Mouse (Mus musculus) lung, postnatal 4 days (tissue): ENCODE results near the gene Erc1.

Experiments
- DNase-seq, 2 experiments: peaks; one replicate each; pipeline ENCODE4 v3.0.0; 2021

The Erc1 gene

DNA sequence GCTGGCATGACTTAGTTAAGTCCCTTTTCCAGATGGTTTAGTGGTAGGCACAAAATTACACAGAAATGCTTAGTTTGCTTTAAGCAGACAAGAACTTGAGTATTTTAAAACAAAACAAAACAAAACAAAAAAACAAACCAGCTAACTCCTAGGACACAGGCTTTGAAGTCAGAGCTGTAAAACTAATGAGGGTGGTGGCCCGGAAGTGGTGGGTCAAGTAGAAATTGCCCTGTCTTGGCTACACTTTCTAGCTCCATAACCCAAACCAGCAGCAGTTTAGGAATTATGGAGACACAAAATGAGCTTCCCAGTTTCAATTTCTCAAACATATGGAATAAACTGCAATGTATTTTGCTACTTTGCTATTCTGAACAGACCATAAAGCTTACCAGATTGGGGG is 263.9 kb downstream of the Erc1 start:
- no peak for DNase-seq

DNA sequence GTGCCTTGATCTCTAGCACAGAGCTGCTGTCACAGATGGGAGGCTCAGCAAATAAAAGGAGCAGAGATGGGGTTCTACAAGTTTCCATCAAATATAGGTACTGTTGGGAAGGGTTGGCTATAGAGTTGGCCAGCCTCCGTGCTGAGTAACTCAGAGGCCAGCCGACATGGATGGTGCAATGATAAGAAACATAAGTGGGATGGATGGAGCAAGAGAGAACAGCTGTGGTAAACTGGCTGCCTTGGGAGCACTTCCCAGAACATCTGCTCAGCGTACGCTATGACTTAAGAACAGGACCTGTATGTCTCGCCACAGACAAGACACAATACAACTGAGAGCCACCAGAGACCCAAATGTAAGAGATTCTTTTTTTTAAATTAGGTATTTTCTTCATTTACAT is 264.8 kb downstream of the Erc1 start:
- no peak for DNase-seq

DNA sequence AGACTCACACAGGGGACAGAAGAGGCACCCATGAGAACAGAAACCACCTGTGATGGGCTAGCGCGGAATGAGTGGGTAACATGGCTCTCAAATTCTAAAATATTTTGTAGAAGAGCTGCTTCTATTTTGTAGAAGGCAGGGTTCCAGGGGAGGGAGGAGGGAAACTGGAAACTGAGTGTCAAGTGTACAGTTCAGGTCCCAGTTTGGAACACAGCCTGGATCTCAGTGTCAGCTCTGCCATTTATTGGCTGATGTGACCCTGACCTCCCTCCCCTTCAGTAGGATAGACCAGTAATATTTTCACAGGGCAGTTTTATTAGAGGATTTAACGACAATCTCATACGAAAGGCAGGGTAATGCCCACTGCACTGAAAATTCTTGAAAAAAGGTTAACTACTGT is 271.3 kb downstream of the Erc1 start:
- no peak for DNase-seq

DNA sequence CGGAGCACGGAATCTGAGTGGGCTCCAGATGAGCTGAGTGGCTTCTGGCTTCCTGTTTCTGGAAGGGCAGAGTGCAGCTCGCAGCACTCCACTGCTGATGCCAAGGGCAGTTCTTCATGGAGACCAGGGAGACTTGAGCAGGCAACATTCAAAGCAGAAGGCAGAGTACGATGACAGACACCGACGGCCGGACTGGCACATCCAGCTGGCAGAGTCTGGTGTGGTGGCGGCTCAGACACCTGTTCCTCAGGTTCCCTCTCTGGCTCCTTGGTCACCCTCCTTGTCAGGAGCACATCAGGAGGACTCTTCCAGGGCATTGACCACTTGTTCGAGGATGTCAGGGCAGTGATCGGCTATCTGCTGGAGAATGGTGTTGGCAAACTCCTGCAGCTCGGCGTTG is 272.6 kb downstream of the Erc1 start:
- DNase-seq, result no peak

DNA sequence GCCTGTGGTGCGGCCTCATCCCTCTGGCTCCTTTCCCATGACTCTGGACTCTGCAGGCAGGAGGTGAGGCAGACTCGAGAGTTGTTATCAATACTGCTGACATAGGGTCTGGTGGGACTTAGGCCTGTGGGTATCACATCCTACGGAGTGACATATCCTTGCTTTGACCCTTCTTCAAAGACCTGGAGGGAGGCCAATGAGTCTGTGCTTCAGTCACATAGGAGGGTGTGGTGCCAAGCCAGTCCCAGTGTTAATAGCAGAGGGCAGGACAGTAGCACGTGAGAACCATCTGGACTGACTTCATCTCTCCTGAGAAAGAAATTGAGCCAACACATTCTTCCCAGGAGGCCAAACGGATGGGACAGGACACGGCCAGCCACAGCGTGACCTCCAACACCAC is 275.7 kb downstream of the Erc1 start:
- no peak for DNase-seq

DNA sequence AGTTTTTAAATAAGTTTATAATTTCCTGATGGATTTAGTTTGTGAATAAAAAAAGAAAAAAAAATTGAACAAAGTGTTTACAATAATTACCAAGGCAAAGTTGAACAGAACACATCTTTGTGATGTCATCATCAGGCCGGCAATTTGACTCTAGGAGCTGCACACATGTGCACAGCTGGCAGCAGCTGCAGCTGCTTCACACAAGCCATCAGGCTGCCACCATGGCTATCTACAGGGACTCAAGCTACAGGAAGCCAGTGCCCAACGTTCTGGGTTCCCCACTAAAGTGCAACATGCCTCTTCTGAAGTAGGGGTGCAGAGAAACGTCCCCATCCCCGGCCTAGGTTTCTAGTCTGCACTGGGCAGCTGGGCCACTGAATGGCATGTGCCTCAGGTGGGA is 277.2 kb downstream of the Erc1 start:
- peak in 1 of 2 experiments; percentile 62 for DNase-seq

DNA sequence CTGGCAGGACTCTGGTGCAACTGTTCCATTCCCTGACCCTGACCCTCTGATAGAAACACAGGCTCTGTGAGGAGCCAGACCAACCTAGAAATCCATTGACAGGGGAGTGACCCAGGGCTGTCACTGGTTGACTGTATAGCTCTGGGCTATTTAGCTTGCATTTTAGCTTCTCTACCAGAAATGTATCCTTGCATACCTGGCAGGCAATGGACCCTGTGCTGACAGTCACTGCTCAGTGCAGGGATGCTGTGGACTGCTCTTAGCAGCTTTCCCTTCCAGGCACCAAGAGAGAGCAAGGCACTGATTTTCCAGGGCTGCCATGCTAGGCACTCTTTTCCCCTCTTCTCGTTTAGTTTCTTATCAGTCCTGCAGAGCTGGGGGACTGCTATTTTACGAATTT is 279.6 kb downstream of the Erc1 start:
- DNase-seq, result no peak

DNA sequence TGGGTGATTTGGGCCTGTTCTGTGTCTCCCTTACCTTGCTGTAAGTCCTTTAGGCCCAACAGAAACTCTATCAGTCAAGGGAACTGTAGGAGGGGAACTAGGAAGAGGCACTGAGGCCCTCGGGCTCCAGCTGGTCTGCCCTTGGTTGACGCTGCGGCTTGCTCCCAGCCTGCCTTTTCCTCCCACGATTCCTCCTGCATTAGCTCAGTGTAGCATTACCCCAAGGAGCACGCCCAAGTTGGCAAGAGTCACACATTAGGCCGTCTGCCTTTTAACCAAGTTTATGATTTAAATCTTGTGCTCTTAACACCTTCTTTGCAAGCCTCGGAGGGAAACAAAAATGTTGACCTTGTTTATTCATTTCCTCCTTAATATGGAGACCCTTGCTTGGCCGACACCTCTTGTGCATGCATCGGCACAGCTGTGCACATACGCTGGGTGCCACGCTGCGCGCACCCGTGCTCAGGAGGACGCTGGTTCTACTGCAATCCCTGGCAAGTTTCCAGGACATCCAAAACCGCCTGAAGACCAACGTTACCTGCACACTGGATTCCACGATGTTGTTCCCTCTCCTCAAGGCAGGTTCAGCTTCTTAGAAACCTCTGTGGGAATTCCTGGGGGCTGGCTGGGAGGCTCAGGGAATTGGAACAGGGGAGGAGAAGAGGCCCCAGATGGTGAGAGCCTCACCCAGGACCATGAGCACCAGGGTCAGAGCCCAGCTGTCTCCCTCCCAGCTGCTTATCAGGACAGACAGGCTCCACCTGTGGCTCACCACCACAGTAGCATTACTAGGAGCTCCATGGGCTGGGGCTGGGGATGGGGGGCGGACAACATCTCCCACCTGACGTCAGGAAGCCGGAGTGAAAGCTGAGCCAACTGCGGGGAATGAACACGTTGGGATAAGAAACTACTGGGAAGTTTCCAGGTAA is 282.3 kb downstream of the Erc1 start:
- DNase-seq, result no peak

DNA sequence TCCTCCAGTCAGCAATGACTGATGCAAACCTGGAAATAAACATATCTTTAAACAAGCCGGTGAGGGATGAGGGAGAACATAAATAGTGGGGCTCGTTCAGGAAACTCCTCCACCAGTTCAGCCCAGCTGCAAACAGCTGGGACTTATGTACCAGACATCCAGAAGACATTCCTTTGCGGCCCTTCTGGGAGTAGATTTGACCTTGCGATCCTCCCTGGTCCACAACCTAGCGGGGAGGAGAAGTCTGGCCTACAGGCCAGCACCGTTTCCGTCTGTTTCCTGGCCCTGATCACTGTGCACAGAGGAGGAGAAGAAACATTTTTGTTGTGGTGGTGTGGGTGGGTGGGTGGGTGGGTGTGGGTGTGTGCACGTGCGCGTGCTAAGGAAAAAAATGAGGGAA is 285.4 kb downstream of the Erc1 start:
- DNase-seq, result peak in 1 of 2 experiments; percentile 41

DNA sequence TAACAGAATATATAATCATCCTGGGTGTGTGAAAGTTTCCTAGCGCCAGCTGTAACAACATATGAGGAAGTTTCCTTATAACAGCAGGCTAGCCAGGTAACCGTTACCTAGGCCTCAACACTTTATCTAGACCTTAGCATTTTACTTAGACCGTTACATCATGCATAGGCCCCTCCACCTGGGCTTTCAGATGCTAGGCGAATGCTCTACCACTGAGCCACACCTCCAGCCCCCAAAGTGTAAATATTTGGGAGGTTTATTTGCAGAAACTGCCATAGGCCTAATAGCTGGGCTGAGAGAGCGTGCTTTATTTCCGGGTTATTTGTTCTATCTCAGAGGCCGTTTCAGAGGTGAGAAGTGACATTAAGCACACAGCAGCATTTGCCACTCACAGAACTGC is 289.1 kb downstream of the Erc1 start:
- no peak for DNase-seq

DNA sequence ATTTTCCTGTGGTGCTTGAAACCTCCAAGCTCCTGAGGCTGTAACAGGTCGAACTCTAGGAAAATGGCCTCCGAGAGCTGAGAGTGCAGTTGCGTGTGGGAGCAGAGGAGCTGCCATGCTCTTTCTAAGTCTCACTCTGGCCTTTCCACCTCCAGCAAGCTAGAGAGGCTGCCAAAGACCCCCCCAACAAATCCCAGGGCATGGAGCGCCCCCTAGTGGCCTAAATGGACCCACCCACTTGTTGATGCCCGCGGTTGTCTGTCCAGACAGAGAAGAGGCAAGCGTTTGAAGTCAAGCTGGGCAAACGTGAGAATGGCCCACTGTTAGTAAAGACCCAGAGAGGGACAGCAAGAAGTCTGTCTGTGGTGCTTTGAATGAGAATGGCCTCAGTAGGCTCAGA is 293.5 kb downstream of the Erc1 start:
- no peak for DNase-seq

DNA sequence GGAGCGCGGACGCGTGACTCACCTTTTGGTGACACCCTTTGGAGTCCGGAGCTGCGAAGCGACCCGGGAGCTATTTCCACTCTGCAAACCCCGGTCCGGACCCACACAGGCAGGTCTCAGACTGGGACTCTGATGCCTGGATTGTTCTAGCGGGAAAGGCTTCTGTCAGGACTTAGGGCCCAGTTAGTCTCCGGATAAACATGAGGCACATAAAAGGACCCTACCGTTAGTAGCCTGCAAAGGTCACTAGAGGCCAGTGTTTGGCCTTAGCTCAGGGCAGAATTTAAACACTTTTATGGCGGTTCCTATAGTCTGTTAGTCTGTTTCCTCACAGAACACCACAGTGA is 303.5 kb downstream of the Erc1 start:
- DNase-seq, result peak; percentile 23 to 33

DNA sequence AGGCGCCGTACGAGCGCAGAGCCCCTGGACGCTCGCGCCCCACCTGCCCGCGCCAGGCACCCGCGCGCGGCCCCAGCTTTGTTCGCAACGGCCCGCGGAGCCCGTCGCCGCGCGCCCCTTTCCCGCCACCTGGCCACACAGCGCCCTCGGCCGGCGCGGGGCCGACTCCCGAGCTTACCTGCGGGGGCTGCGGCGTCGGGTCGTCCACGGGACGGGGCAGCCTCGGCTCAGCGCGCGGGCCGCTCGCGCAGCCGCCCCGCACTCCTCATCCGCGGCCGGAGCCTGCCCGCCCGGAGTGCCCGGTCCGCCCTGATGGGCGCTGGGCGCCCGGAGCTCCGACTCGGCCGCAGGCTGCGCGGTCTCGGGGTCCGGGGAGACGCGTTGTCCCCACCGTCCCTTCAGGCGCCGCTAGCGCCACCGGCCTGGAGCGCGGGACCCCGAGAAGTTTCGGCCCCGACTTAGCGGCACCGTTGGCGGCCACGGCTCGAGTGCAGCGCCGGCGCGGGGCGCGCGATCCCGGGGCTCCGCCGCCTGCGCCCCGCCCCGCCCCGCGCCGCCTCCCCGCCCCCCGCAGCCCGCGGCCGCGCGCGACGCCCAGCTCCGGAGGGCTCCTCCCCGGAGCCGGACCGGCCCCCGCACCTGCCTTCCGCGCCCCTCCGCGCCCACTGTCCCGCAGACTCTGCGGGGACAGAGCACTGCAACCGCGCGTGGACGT is 304.0 kb downstream of the Erc1 start, which contains the start of gene Wnt5b:
Wnt5b (minus strand) TSS at position 545 of the 715 bp plus-strand sequence.
- peak; percentile 27 to 42 for DNase-seq

DNA sequence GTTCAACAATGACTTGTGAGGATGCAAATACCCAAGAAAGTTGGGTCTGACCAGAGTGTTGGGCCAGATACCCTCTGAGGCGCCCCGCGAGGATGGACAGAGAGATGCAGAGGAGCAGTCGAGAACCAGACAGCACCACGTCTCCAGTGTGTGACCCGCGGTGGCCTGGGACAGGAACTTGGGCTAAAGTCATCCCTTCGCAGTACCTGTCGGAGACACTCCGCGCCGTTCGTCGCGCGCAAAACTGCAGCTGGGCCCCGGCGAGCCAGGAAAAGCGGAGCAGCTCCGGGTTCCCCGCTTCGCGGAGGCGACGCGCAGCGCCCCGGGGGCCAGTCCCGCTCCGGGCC is 304.5 kb downstream of the Erc1 start:
- peak; percentile 34 to 39 for DNase-seq

DNA sequence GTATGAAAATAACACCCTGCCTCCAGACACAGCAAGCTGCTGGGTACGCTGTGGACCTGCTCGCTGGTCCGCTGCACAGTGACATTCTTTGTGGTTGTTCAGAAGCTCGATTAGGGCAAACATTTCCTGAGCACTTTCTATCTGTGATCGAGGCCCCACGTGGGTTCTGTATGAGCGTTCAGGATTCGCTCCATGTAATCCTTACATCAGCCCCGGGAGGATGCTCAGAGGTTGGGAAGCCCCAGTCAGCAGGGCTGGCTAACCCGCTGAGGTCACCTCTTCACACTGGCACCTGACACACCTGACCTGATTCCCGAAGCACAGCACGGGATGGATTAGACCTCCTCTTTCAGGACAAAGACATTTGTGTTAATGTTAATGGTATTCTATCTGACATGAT is 312.1 kb downstream of the Erc1 start:
- DNase-seq, result no peak

DNA sequence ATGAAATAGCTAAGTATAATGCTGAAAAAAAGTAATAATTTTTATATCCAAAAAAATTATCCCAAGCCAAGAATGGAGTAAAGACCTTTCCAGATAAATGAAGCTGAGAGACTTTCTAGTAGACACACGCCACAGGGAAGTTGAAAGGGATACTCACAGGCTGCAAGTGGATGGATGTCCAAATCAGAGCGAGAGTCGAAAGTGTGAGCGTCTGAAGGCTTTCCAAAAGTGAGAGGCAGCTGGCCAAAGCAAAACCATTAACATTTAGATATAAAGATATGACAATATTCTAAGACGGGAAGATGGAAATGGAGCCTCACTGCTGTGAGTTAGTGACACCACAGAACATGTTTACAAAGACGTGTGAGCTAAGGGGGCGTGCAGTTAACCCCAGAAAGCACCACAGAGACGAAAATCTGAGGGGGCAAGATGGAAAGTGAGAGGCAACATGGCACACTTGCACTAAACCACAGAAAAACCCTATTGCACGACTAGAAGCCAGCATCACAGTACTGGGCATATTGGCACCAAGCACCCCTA is 314.7 kb downstream of the Erc1 start:
- peak in 1 of 2 experiments; percentile 35 for DNase-seq

DNA sequence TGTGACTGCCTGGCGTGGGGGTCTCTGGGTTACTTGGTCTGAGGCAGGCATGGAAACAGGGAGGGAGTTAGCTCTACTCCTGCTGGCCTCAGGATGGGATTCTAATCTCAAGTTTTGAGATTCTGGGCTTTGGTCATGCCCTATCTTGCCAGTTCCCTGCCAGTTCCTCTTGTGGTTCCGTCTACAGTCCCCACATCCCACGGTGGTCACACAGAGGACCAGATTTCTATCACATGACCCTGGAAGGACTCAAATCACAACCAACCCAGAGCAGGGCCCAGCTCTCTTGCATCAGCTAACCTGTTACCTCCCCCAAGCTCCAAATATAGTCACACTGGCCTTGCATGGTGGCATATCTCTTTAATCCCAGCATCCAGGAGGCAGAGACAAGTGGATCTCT is 318.3 kb downstream of the Erc1 start:
- DNase-seq, result no peak

DNA sequence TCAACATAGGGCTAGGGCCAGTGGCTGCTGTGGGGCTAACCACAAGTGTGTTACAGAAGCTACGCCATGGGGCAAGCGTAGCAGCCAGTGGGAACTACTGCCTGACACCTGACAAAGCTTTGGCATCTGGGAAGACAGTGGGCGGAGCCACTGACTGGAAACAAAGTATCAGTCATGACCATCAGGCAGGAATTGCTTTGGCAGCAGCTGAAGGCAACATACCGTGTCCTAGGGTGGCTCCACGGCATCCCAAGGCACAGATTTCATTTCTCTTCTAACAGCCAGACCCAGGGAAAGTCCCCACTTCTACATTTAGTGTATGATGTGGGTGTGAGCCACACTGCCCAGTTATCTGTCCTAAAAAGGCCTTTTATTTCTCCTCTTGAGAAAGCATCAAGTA is 321.5 kb downstream of the Erc1 start:
- no peak for DNase-seq

DNA sequence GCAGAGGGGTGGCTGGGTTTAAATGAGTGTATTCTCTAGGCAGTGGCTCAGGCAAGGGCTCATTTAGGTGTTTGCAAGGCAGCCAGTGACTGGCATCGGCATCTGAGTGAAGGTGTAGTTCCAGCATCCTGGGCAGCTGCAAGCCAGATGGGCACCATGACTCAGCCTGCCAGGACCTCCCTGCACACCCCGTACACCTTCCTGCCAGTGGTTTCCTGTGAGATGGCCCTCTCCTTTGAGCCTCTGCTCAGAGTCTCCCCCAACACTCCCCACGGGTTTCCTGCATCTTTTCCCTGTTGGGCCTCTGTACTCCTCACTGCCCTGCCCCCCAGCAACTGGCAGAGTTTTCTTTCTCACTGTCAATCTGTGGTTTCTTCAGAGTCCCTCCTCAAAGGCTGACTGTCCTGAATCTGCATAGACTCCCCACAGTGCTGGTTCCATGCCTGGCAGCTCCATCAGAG is 326.0 kb downstream of the Erc1 start:
- DNase-seq, result no peak

DNA sequence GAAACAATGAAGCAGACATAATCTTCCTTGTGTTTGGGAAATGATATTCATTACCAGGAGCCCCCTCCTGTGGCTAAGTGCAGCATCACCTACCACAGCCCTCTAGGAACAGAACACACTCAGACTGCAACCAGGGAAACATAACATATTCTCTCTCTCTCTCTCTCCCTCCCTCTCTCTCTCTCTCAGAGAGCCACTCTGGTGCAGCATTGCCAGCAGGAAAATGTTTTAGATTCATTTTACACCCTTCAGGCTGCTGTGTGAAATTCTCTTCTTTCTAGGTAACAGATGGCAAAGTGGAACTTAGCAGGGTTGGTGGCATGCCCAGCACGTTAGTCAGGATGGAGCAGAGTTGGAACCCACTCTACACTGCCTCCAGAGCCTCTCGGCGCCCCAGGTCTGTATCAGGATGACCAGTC is 326.5 kb downstream of the Erc1 start:
- DNase-seq, result no peak
